Mouse (Mus musculus): Measurements from ENCODE around the gene Cyp8b1.

Gene Cyp8b1

GRCm38 (mm10) chr9:121892057-121892687, 23.9 kb downstream of the Cyp8b1 start:
- DNase-seq (ENCODE audit: extremely low spot score, low read depth, low spot score) = no peak

GRCm38 (mm10) chr9:121891301-121891700, 24.8 kb downstream of the Cyp8b1 start:
- DNase-seq (ENCODE audit: extremely low spot score, low read depth, low spot score) = no peak

GRCm38 (mm10) chr9:121890441-121890941, 25.6 kb downstream of the Cyp8b1 start:
- no peak for DNase-seq (ENCODE audit: extremely low spot score, low read depth, low spot score)

GRCm38 (mm10) chr9:121889927-121890440, 26.1 kb downstream of the Cyp8b1 start:
- DNase-seq (ENCODE audit: extremely low spot score, low read depth, low spot score) = no peak

- DNase-seq (ENCODE audit: extremely low spot score, low read depth, low spot score) = no peak
Observed at GRCm38 (mm10) chr9:121882015-121882457, 34.1 kb downstream of the Cyp8b1 start.

- DNase-seq (ENCODE audit: extremely low spot score, low read depth, low spot score) = no peak
Observed at GRCm38 (mm10) chr9:121881301-121881700, 34.8 kb downstream of the Cyp8b1 start.

GRCm38 (mm10) chr9:121880840-121881239, 35.3 kb downstream of the Cyp8b1 start:
- no peak for DNase-seq (ENCODE audit: extremely low spot score, low read depth, low spot score)

- no peak for DNase-seq (ENCODE audit: extremely low spot score, low read depth, low spot score)
Observed at GRCm38 (mm10) chr9:121877052-121877740, 38.9 kb downstream of the Cyp8b1 start.

GRCm38 (mm10) chr9:121873578-121873977, 42.5 kb downstream of the Cyp8b1 start:
- DNase-seq (ENCODE audit: extremely low spot score, low read depth, low spot score) = no peak

GRCm38 (mm10) chr9:121872062-121872683, 43.9 kb downstream of the Cyp8b1 start:
- no peak for DNase-seq (ENCODE audit: extremely low spot score, low read depth, low spot score)

- no peak for DNase-seq (ENCODE audit: extremely low spot score, low read depth, low spot score)
Observed at GRCm38 (mm10) chr9:121869973-121870515, 46.1 kb downstream of the Cyp8b1 start.

GRCm38 (mm10) chr9:121869432-121869831, 46.7 kb downstream of the Cyp8b1 start:
- no peak for DNase-seq (ENCODE audit: extremely low spot score, low read depth, low spot score)

- DNase-seq (ENCODE audit: extremely low spot score, low read depth, low spot score) = no peak
Observed at GRCm38 (mm10) chr9:121868236-121868635, 47.9 kb downstream of the Cyp8b1 start.

GRCm38 (mm10) chr9:121867632-121868031, 48.5 kb downstream of the Cyp8b1 start:
- no peak for DNase-seq (ENCODE audit: extremely low spot score, low read depth, low spot score)

- DNase-seq (ENCODE audit: extremely low spot score, low read depth, low spot score) = no peak
Observed at GRCm38 (mm10) chr9:121865425-121866008, 50.6 kb downstream of the Cyp8b1 start.

- no peak for DNase-seq (ENCODE audit: extremely low spot score, low read depth, low spot score)
Observed at GRCm38 (mm10) chr9:121864837-121865236, 51.3 kb downstream of the Cyp8b1 start.

All from hindlimb bud, embryonic 11.5 days (tissue).